Mouse (Mus musculus) stomach, embryonic 15.5 days (tissue): ENCODE data around the gene Hoxa3. TPM values are rescaled to one million over a fixed set of nuclear protein-coding genes. Genes with fewer than 3 reads are reported as not detected.

Experiments
- ATAC-seq: fragments of 200-750 bp; cut with Nextera tagmentation; 2 replicates; pipeline ENCODE4 v1.8.0; 2017; ENCODE audit warnings: low read depth, moderate number of reproducible peaks, moderate TSS enrichment; ENCODE audit not compliant: insufficient read depth, low FRiP score
- H3K27ac ChIP-seq: fragments of 300-500 bp; sonication (generic); 2 replicates; pipeline ENCODE4 v1.5.1; 2015; ENCODE audit warnings: mild to moderate bottlenecking, inconsistent platforms
- H3K27me3 ChIP-seq: fragments of 300-500 bp; sonication (generic); replicated peaks from 2 replicates; pipeline ENCODE4 v1.6.1; 2015; ENCODE audit warnings: inconsistent platforms
- H3K36me3 ChIP-seq: fragments of 300-500 bp; sonication (generic); 2 replicates; pipeline ENCODE4 v1.6.1; 2015; ENCODE audit warnings: inconsistent platforms
- H3K4me1 ChIP-seq: fragments of 300-500 bp; sonication (generic); 2 replicates; pipeline ENCODE4 v1.6.1; 2015; ENCODE audit warnings: inconsistent platforms
- H3K4me2 ChIP-seq: fragments of 300-500 bp; sonication (generic); 2 replicates; pipeline ENCODE4 v1.6.1; 2015; ENCODE audit warnings: mild to moderate bottlenecking, inconsistent platforms
- H3K4me3 ChIP-seq: fragments of 300-500 bp; sonication (generic); replicated peaks from 2 replicates; pipeline ENCODE4 v1.5.1; 2015; ENCODE audit warnings: inconsistent platforms
- H3K9ac ChIP-seq: fragments of 300-500 bp; sonication (generic); 2 replicates; pipeline ENCODE4 v1.6.1; 2015; ENCODE audit warnings: inconsistent platforms
- H3K9me3 ChIP-seq: fragments of 300-500 bp; sonication (generic); 2 replicates; pipeline ENCODE4 v1.6.1; 2016; ENCODE audit warnings: inconsistent platforms
- WGBS: fragments of 180-500 bp; shearing (Covaris S2); methylation state at CpG from one replicate; pipeline ENCODE4 v1.1.7; 2015; 5-methylcytosine and 5-hydroxymethylcytosine counted together
- polyA plus RNA-seq: library from polyadenylated mRNA; unstranded; fragments of >200 nt; fragmentation: Nextera tagmentation; extraction: Ambion mirVana; gene quantifications from 2 replicates; pipeline ENCODE4 v1.2.1, GENCODE M21; 2015

The Hoxa3 gene
- polyA plus RNA-seq, 1 experiment from 2014 or later = 8.0 TPM

DNA sequence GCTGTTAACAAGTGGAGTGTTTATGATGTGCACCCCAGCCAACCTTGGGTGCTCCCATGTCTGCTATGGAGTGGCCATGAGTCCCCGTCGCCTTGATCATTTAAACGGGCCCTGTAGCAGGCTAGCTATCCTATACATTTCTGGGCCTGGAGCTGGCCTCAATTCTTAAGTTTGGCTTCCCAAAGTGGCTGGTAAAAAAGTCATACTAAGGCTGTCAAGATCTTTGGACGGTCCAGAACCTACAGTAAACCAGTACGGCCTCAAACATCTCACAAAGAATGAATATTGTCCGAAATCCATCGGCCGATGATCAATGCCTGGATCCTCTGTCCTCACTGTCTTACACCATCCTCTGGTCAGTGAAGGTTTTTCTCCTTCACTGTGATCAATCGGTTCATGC lies 22.1 kb upstream of the Hoxa3 start:
- Histone ChIP-seq H3K27ac (no peak overlapping the region), H3K4me3 (no peak overlapping the region), H3K4me2 (no peak overlapping the region), H3K9me3 (no peaks in the 10 kb centered on the region), H3K4me1 (no peaks in the 10 kb centered on the region), H3K36me3 (no peaks in the 10 kb centered on the region), H3K27me3 (peaks cover 93% of the 10 kb centered on the region), H3K9ac (no peak overlapping the region)
- no peak for ATAC-seq
- 30% methylated on average over 9 of the region's 9 CpGs for WGBS

DNA sequence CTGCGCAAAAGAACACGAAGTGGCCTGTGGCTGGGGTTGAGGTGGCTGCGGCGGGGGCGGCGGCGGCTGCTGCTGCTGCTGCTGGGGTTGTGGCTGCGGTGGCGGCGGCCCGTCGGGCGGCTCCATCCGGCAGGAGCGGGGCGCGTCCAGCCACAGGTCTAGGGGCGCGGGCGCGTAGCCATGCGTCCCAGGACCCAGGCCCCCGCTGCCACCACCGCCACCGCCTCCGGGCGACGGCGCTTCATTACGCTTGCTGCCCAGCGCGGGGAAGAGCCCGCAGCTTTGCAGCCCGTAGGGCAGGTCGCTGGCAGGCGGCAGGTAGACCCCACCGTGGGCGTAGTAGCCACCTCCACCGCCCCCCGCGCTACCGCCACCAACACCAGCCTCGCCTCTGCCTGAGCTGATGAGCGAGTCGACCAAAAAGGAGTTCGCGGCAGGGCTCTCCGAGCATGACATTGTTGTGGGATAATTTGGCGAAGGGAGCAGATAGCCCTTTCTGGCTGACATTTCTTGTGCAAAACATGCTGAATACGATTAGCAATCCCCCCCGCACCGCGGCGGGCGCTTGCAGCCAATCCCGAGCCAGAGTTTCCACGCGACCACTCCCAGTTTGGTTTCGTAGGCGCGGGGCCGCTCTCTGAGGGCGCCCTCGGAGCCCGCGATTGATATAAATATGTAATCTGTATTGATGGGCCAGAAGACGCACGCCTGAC lies 21.4 kb upstream of the Hoxa3 start:
- H3K4me3 ChIP-seq = 0 out of 2 replicates have a peak overlapping the region, but pooled peaks have one; percentile 10
- no peak overlapping the region for H3K27ac ChIP-seq
- ATAC-seq = no peak
- no peaks in the 10 kb centered on the region for H3K36me3 ChIP-seq
- H3K9me3 ChIP-seq = no peaks in the 10 kb centered on the region
- H3K27me3 ChIP-seq = peaks cover 93% of the 10 kb centered on the region
- no peak overlapping the region for H3K9ac ChIP-seq
- H3K4me1 ChIP-seq = 0 out of 2 replicates have a peak, but pooled peaks cover 2% of the 10 kb centered on the region
- no peak overlapping the region for H3K4me2 ChIP-seq
- 2% methylated on average over 65 of the region's 68 CpGs for WGBS

DNA sequence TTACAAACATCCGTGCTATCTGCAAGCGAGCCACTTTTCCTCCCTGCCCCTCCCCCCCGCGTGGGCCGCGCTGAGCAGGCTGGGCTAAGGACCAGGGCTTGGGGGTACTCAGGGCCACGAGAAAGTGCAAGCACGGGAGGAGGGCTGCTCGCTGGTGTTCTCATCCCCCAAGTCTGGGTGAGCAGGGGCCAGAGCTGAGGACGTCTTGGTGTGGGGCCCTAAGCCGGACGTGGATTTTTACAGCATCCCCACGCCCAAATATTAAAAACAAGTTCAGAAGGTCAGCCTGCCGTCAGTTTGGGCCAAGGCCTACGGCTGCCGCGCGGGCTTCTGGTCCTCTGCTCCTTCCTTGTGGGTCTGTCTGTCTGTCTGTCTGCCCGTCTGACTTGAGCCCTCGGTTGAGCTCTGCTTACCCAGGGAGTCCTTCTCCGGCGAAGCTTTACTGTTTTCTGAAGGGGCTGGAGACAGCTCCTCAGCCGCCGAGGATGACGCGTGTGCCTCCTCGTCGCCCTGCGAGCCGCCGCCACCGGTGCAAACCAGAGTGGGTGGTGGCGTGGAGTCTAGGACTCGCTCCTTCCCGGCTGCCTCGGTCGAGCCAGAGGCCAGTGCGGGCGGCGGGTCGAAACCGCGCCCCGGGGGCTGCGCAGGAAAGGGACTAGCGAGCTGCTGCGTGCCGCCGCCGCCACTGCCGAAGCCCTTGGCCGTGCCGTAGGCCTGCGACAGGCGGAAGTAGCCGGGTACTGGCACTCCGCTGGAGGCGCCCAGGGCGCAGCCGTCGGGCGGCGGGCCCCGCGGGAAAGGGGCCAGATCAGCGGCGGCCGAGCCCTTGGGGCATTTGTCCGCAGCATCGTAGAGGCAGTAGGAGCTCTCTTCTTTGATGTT lies 20.7 kb upstream of the Hoxa3 start:
- H3K27ac ChIP-seq = no peak overlapping the region
- H3K27me3 ChIP-seq = peaks cover 95% of the 10 kb centered on the region

DNA sequence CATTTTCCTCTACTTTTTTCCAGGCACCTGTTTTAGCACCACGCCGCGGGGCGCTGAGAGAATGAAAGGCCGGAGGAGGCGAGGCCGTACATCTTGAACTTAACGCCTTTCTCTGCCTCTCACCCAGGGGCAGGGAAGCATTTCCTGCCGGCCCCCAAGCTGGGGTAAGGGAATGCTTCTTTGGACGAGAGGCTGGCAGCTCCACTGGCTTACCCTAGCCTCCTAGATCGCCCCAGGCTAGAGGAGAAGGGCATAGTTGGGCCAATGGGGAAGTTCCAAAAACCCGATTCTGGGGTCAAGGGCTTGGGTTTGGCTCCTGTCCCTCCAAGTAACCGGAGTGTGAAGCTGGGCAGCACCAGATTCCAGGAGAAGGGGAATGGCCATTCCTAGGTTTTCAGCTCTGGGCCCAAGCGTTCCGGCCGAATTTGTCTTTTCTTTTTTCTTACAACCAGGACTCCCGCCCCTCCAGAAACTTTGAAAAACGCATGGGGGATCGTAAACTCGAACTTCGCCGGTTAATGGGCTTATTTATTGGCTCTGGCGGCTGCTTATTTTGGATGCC lies 19.9 kb upstream of the Hoxa3 start:
- Histone ChIP-seq H3K4me1 (0 out of 2 replicates have a peak, but pooled peaks cover 6% of the 10 kb centered on the region), H3K9me3 (no peaks in the 10 kb centered on the region), H3K27me3 (peaks cover 94% of the 10 kb centered on the region), H3K9ac (no peak overlapping the region), H3K27ac (no peak overlapping the region), H3K36me3 (no peaks in the 10 kb centered on the region), H3K4me3 (no peak overlapping the region), H3K4me2 (no peak overlapping the region)
- ATAC-seq = no peak
- 3% methylated on average over 23 of the region's 23 CpGs for WGBS

More for the DNA sequence above, 20.7 kb upstream of the Hoxa3 start:
- 1% methylated on average over 70 of the region's 70 CpGs for WGBS
- H3K4me3 ChIP-seq = 0 out of 2 replicates have a peak overlapping the region, but pooled peaks have one; percentile 10
- no peak overlapping the region for H3K4me2 ChIP-seq
- H3K4me1 ChIP-seq = 0 out of 2 replicates have a peak, but pooled peaks cover 6% of the 10 kb centered on the region
- no peaks in the 10 kb centered on the region for H3K36me3 ChIP-seq
- H3K9me3 ChIP-seq = no peaks in the 10 kb centered on the region
- H3K9ac ChIP-seq = no peak overlapping the region
- ATAC-seq = no peak

DNA sequence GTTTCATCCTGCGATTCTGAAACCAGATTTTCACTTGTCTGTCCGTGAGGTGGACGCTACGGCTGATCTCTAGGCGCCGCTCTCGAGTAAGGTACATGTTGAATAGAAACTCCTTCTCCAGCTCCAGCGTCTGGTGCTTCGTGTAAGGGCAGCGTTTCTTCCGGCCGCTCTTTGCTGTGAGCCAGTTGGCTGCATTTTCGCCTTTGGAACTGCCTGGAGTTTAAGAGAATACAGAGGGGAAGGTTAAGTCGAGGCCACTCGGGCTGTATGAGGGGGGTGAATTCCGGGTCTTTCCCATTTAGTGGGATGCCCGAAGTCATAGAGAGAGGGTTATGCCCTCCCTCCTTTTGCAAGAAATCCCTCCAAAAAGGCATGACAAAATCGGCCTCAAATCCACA lies 19.4 kb upstream of the Hoxa3 start:
- Histone ChIP-seq H3K9me3 (no peaks in the 10 kb centered on the region), H3K4me1 (0 out of 2 replicates have a peak, but pooled peaks cover 6% of the 10 kb centered on the region), H3K36me3 (no peaks in the 10 kb centered on the region), H3K4me3 (no peak overlapping the region), H3K4me2 (no peak overlapping the region), H3K27ac (no peak overlapping the region), H3K27me3 (peaks cover 93% of the 10 kb centered on the region), H3K9ac (no peak overlapping the region)
- ATAC-seq = no peak
- under 1% methylated on average over 18 of the region's 18 CpGs for WGBS

DNA sequence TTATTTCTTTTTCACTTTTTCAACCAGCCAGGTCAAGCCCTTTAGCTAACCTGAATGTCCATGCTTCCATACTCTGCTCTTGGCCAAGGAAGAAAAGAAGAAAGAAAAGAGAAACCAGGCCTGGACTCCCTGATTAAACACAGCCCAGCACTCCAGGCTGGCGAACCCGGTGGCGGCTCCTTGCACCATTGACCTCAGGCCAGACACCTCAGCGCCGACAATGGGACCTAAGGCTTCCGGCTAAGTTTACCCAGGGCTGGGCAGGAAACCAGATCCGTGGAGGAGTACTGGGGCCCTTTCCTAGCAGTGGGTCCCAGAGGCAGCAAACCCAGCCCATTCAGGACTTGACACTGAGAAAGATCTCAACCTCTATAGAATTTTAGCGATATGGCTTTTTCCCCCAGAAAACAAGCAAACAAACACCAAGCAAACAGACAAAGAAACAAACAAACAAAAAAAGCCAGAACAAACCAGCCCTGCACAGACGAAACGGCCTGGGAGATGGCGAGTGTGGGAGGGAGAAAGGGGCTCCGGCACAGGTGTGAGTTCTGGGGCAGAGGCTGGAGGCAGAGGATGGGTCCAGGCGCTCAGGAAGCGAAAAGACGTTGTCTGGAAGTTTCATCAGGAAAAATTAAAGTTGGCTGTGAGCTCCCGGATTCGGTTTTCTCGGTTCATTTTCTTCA lies 18.9 kb upstream of the Hoxa3 start:
- Histone ChIP-seq H3K9me3 (no peaks in the 10 kb centered on the region), H3K36me3 (no peaks in the 10 kb centered on the region), H3K4me2 (no peak overlapping the region), H3K9ac (no peak overlapping the region), H3K27me3 (peaks cover 93% of the 10 kb centered on the region), H3K27ac (no peak overlapping the region), H3K4me1 (0 out of 2 replicates have a peak, but pooled peaks cover 6% of the 10 kb centered on the region), H3K4me3 (no peak overlapping the region)
- ATAC-seq = no peak
- WGBS = 1% methylated on average over 18 of the region's 18 CpGs

DNA sequence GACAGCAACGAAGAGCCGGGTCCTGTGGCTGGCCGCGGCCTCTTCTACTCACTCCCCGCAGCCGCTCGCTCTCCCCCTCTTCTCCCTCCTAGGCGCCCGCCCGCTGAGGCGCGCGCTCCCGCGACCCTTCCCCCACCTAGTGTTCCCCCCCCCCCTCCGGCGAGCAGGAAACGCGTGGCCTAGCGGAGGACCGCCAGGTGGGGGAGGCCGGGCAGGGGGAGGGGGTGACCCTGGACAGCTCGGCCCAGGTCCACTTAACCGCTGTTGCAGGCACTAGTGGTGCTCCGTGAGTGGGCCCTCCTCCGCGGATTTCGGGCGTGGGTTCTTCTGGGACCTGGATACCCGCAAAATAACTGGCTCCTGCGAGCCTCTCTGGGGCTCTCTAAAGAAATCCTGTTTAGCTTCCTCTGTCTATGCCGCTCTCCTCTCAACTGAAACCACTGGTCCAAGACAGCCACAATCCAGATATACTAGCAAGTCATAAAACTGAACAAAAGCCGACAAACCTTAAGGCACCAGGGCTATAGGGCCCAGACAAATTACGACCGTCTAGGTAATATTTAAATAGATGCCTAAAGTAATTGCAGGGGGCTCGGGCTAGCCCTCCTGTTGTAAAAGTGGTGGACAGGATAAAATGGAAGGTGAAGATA lies 17.5 kb upstream of the Hoxa3 start, which contains the start of gene Hoxa9:
Gene Hoxa9 (minus strand): TSS at position 574 of the 650 bp plus-strand sequence.
- ATAC-seq = no peak
- Histone ChIP-seq H3K9ac (no peak within 1 kb of the TSS), H3K4me1 (peaks cover 8% of the 10 kb centered on the region; the same call in 1 of the 2 replicates), H3K4me2 (no peak within 1 kb of the TSS), H3K4me3 (no peak within 1 kb of the TSS), H3K36me3 (no peaks in the 10 kb centered on the region), H3K27me3 (peaks cover 93% of the 10 kb centered on the region), H3K9me3 (no peaks in the 10 kb centered on the region), H3K27ac (no peak within 1 kb of the TSS)
- WGBS = 3% methylated on average over 22 of the region's 36 CpGs

DNA sequence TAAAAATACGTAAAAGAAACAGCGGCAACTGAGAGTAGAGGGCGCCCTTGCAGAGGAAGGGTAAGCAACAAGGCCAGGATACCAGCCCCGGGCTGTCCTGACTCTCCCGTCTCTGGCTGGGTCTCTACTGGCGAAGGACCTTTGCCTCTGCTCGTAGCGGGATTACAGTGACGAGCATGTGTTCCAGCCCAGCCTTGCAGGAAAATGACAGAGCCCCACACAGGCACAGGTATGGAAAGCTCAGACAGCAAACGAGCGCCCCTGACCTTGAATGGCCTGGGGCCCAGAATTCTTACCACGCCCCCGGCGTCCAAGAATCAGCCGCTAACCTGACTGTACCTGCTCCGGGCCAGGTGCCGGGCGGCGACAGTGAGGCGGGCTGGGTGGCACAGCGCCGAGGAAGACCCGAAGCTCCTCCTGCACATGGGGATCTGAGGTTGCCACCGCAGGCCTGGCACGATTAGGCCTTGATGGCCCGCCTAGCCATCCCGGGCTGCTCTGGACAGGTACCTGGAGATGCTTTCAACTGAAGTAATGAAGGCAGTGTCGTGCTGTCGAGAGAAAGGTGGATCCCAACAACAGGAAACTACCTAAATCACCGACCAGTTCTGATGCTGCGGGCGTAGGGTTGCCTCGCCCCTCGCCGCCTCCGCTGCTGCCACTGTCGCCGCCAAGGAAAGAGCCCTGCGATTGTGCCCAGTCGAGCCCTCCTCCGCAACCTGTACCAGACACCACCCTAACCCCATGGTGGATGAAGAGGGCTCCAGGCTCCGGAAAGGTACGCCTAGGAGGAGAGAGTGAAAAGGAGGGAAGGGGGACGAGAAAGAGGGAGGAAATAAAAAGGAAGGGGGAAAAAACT lies 16.7 kb upstream of the Hoxa3 start:
- Histone ChIP-seq H3K4me2 (no peak overlapping the region), H3K9me3 (no peaks in the 10 kb centered on the region), H3K4me3 (no peak overlapping the region), H3K36me3 (no peaks in the 10 kb centered on the region), H3K27me3 (peaks cover 93% of the 10 kb centered on the region), H3K4me1 (peaks cover 15% of the 10 kb centered on the region; the same call in 1 of the 2 replicates), H3K9ac (no peak overlapping the region), H3K27ac (no peak overlapping the region)
- WGBS = 2% methylated on average over 44 of the region's 44 CpGs
- ATAC-seq = no peak

DNA sequence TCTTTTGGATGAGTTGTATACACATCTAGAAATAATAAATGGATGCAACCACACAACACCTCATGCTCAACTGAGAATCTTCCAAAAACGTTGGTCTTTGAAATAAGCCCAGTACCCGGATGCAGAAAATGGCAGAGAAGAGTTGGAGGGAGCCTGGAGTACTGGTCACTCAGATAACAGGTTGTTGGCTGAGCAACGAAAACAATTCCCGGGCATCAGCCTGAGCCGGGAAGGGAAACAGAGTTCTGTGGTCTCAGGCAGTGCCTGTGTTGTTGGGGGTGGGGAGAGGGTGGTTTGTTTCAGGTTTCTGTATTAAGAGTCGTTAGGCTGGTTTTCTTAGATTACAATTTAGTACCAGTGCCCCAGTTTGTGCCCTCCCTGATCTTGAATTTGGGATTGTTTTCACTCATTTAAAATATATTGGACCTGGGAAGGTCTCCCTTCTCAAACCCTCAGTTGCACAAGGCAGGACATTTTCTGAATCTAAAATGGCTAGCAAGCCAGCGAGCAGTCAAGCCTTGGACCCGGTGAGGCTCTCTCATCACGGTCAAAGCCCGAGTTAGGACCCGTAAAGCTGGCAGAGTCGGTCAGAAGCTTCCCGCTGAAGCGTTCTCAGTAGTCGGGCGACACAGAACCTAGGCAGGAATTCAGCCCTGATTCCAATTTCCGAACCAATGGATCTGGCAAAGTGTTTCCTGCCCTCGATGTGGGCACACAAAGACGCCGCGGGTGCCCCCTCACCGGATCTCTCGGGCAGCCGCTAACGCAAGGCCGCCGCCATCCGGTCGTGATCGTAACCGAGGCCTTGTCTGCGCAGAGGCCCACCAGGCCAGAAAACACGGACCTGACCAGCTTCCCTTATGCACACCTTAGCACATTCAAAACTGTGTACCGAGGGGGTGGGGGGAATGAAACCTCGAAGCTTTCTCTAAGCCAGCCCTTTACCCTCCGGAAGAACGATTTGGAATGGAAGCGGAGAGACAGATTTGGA lies 15.6 kb upstream of the Hoxa3 start:
- WGBS = 2% methylated on average over 38 of the region's 38 CpGs
- no peak overlapping the region for H3K4me2 ChIP-seq
- H3K27me3 ChIP-seq = peaks cover 93% of the 10 kb centered on the region
- ATAC-seq = no peak
- no peak overlapping the region for H3K9ac ChIP-seq
- no peak overlapping the region for H3K4me3 ChIP-seq
- H3K9me3 ChIP-seq = no peaks in the 10 kb centered on the region
- peaks cover 15% of the 10 kb centered on the region; the same call in 1 of the 2 replicates for H3K4me1 ChIP-seq
- no peak overlapping the region for H3K27ac ChIP-seq
- no peaks in the 10 kb centered on the region for H3K36me3 ChIP-seq
